Mouse (Mus musculus) 416B (cell line): ENCODE measurements around the gene Rab11fip5.

Experiments used
- DNase-seq: peaks from one replicate; pipeline ENCODE4 v3.0.0; 2011; ENCODE audit warnings: low read depth

The Rab11fip5 gene

GRCm38 (mm10) chr6:85314064-85314798 is 60.2 kb downstream of the Rab11fip5 start:
- DNase-seq, result no peak

GRCm38 (mm10) chr6:85307894-85308293 is 66.5 kb downstream of the Rab11fip5 start:
- DNase-seq, result no peak

- peak; percentile 84 for DNase-seq
Measured at GRCm38 (mm10) chr6:85306375-85306774, 68.1 kb downstream of the Rab11fip5 start.

- no peak for DNase-seq
Measured at GRCm38 (mm10) chr6:85305826-85306225, 68.6 kb downstream of the Rab11fip5 start.

GRCm38 (mm10) chr6:85304966-85305365 is 69.5 kb downstream of the Rab11fip5 start:
- no peak for DNase-seq

- DNase-seq, result peak; percentile 67
Measured at GRCm38 (mm10) chr6:85302326-85303055, 71.9 kb downstream of the Rab11fip5 start.

GRCm38 (mm10) chr6:85295384-85296167 is 78.9 kb downstream of the Rab11fip5 start:
- DNase-seq, result peak; percentile 88

GRCm38 (mm10) chr6:85294004-85294379 is 80.4 kb downstream of the Rab11fip5 start:
- no peak for DNase-seq

- no peak for DNase-seq
Measured at GRCm38 (mm10) chr6:85293255-85294003, 81.0 kb downstream of the Rab11fip5 start.

GRCm38 (mm10) chr6:85290869-85291824 is 83.3 kb downstream of the Rab11fip5 start:
- DNase-seq, result peak; percentile 47

- no peak for DNase-seq
Measured at GRCm38 (mm10) chr6:85288193-85288857, 86.1 kb downstream of the Rab11fip5 start.

GRCm38 (mm10) chr6:85286283-85287047 is 88.0 kb downstream of the Rab11fip5 start:
- no peak for DNase-seq
